Mouse (Mus musculus): ENCODE data around the gene Lingo4. TPM values are rescaled to one million over a fixed set of nuclear protein-coding genes. Genes with fewer than 3 reads are reported as not detected.

Lingo4 gene
- total RNA-seq (2014; fragmentation: Nextera tagmentation) (not detected in 2 replicates), total RNA-seq (2017) (0.05 and 0.06 TPM in 2 replicates), polyA plus RNA-seq (2012) (not detected in 2 replicates)

DNA sequence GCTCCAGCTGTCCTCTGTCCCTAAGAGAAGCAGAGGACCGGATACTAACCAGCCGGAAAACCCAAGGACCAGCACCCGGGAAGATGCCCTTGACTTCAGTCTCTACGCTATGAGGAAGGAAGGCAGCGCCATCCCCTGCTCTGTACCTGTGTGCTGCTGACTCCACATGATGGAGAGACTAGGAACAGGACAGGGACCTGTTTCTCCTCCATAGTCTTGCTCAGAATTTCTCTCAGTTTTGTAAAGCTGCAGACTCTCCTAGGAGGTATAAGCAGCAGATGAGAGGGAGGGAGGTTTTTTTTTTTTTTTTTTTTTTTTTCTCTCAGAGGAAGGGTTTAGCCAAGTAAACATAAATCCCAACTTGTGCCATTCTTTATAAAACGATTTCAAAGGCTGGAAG, at the start of gene Lingo4:
Lingo4 (plus strand) TSS at position 301 of the 400 bp plus-strand sequence.
- DNase-seq (ENCODE audit: low spot score), result no peak
- Histone ChIP-seq H3K27me3 (ENCODE audit: insufficient read depth, low read length) (peaks cover 27% of the 10 kb centered on the region), H3K9me3 (replicated peaks) (no peaks in the 10 kb centered on the region), H3K4me1 (ENCODE audit: insufficient read depth, low read depth, low read length) (no peaks in the 10 kb centered on the region), H3K36me3 (replicated peaks) (no peaks in the 10 kb centered on the region), H3K4me3 (ENCODE audit: low read depth, low read length) (no peak within 1 kb of the TSS)
- TF ChIP-seq CTCF (IDR thresholded peaks at IDR 0.05; ENCODE audit: low read depth, low read length), result no peak
- TF ChIP-seq GATA2 (IDR thresholded peaks at IDR 0.05; ENCODE audit: borderline replicate concordance, low read depth, low read length), result no peak
- TF ChIP-seq GATA1 (IDR thresholded peaks at IDR 0.05; ENCODE audit: borderline replicate concordance, low read length), result no peak
- no peak for TF ChIP-seq POLR2AphosphoS5 (IDR thresholded peaks at IDR 0.05; ENCODE audit: insufficient replicate concordance, low read depth, low read length)
- no peak for ATAC-seq (ENCODE audit: extremely low read depth, insufficient number of reproducible peaks, low FRiP score, poor library complexity, severe bottlenecking)

DNA sequence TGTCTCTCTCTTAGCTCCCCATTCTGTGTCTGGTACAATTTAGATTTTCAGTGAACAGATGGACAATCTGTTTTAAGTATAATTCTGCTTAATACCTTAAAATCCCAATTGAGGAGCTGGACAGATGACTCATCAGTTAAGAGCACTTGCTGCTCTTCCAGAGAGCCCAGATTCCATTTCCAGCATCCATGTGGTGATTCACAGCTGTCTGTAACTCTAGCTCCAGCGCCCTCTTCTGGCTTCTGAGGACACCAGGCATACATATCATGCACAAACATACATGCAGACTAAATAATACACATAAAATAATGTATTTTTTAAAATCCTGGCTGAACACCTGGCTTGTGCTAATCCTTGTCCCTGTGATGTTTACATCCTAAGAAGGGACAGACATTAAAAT, 37.5 kb upstream of the Lingo4 start:
- H3K27me3 ChIP-seq (ENCODE audit: insufficient read depth, low read length), result peaks cover 6% of the 10 kb centered on the region; the same call in 1 of the 2 replicates
- peaks cover 10% of the 10 kb centered on the region for H3K9me3 ChIP-seq (replicated peaks)
- DNase-seq (ENCODE audit: low spot score) (no peak), ATAC-seq (ENCODE audit: extremely low read depth, insufficient number of reproducible peaks, low FRiP score, poor library complexity, severe bottlenecking) (no peak)
- no peaks in the 10 kb centered on the region for H3K36me3 ChIP-seq (replicated peaks)
- TF ChIP-seq CTCF (IDR thresholded peaks at IDR 0.05; ENCODE audit: low read depth, low read length), result no peak
- TF ChIP-seq TAL1 (conservative IDR thresholded peaks at IDR 0.05; ENCODE audit: low read depth, low read length), result no peak
- TF ChIP-seq GATA2 (IDR thresholded peaks at IDR 0.05; ENCODE audit: borderline replicate concordance, low read depth, low read length), result no peak
- TF ChIP-seq GATA1 (IDR thresholded peaks at IDR 0.05; ENCODE audit: borderline replicate concordance, low read length), result no peak
- no peak for TF ChIP-seq POLR2AphosphoS5 (IDR thresholded peaks at IDR 0.05; ENCODE audit: insufficient replicate concordance, low read depth, low read length)
- no peaks in the 10 kb centered on the region; the same call in 1 of the 2 replicates for H3K4me1 ChIP-seq (ENCODE audit: insufficient read depth, low read depth, low read length)
- H3K4me3 ChIP-seq (ENCODE audit: low read depth, low read length), result no peak overlapping the region

DNA sequence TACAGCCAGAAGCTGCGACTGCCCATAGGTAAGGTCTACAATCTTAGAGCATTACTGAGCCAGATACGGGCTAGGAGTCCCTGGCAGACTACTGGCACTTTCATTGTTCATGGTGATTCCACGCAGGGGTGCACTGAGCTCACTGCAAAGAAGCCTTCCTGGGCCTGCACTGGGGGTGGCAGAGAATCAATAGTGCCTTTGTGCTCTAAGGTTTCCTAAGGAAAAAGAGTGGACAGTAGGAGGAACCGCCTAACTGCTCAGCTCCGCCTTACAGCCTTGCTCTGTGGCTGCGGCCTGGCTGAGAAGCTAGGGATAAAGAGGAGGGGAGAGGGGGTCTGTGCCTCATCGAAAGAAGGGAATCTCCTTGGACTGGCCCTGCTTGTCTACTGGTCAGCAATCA, 36.2 kb upstream of the Lingo4 start, which contains the start of gene C2cd4d:
C2cd4d (plus strand) TSS at position 301 of the 400 bp plus-strand sequence.
- H3K27me3 ChIP-seq (ENCODE audit: insufficient read depth, low read length), result peaks cover 6% of the 10 kb centered on the region; the same call in 1 of the 2 replicates
- ATAC-seq (ENCODE audit: extremely low read depth, insufficient number of reproducible peaks, low FRiP score, poor library complexity, severe bottlenecking) (no peak), DNase-seq (ENCODE audit: low spot score) (no peak)
- H3K4me3 ChIP-seq (ENCODE audit: low read depth, low read length), result no peak within 1 kb of the TSS
- TF ChIP-seq GATA2 (IDR thresholded peaks at IDR 0.05; ENCODE audit: borderline replicate concordance, low read depth, low read length) (no peak), CTCF (IDR thresholded peaks at IDR 0.05; ENCODE audit: low read depth, low read length) (no peak), TAL1 (conservative IDR thresholded peaks at IDR 0.05; ENCODE audit: low read depth, low read length) (no peak)
- H3K36me3 ChIP-seq (replicated peaks), result no peaks in the 10 kb centered on the region
- peaks cover 10% of the 10 kb centered on the region for H3K9me3 ChIP-seq (replicated peaks)
- H3K4me1 ChIP-seq (ENCODE audit: insufficient read depth, low read depth, low read length), result no peaks in the 10 kb centered on the region; the same call in 1 of the 2 replicates

DNA sequence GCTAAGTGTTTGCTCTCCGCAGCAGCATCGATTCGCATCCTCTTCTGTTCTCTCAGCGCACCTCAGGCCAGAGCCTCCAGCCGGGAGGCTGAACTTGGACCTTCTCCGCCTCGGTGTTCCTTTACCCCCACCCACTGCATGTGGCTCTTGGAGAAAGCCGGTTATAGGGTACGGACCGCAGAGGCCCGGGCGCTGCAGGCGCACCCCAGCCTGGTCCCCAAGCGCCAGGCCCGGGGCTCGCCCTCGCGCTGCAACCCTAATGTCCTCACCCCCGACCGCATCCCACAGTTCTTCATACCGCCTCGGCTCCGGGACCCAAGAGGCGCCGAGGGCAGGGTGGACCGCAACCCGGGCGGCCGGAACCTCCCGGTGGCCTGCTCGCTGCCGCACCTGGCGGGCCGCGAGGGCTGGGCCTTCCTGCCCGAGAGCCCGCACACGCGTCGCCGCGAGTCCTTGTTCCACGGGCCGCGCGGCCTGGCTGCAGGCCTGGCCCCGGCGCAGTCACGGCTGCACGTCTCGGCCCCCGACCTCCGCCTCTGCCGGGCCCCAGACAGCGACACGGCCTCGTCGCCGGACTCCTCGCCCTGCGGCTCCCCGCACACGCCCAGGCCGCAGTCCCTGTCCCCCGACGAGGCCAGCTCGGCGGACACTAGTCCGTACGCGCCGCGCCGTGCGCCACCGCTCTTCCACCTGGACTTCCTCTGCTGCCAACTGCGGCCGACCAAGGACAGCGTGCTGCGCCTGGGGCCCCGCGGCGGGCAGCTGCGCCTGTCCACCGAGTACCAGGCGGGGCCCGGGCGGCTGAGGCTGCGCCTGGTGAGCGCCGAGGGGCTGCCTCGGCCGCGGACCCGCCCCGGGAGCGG, 34.8 kb upstream of the Lingo4 start:
- Histone ChIP-seq H3K4me3 (ENCODE audit: low read depth, low read length) (0 out of 2 replicates have a peak overlapping the region, but pooled peaks have one; percentile 5), H3K27me3 (ENCODE audit: insufficient read depth, low read length) (peaks cover 6% of the 10 kb centered on the region; the same call in 1 of the 2 replicates)
- ATAC-seq (ENCODE audit: extremely low read depth, insufficient number of reproducible peaks, low FRiP score, poor library complexity, severe bottlenecking), result no peak

DNA sequence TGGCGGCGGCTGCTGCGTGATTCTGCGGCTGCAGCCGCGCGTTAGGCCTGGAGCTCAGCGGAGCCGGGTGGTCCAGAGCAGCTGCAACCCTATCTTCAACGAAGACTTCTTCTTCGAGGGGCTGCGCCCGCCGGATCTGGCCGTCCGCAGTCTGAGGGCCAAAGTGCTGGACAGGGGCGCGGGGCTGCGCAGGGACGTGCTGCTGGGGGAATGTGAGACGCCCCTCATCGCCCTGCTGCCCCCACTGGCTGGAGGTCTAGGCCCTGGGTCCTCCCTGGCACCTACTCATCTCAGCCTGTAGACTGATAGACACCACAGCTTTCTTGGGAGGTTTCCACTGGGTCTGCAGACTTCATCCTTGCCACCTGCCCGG, 34.2 kb upstream of the Lingo4 start:
- no peak for DNase-seq (ENCODE audit: low spot score)
- H3K27me3 ChIP-seq (ENCODE audit: insufficient read depth, low read length), result peaks cover 6% of the 10 kb centered on the region; the same call in 1 of the 2 replicates
- no peak for ATAC-seq (ENCODE audit: extremely low read depth, insufficient number of reproducible peaks, low FRiP score, poor library complexity, severe bottlenecking)
- H3K9me3 ChIP-seq (replicated peaks), result peaks cover 10% of the 10 kb centered on the region
- peaks cover 3% of the 10 kb centered on the region; the same call in 1 of the 2 replicates for H3K4me1 ChIP-seq (ENCODE audit: insufficient read depth, low read depth, low read length)
- H3K36me3 ChIP-seq (replicated peaks), result no peaks in the 10 kb centered on the region
- no peak overlapping the region for H3K4me3 ChIP-seq (ENCODE audit: low read depth, low read length)
- TF ChIP-seq TAL1 (conservative IDR thresholded peaks at IDR 0.05; ENCODE audit: low read depth, low read length), result no peak
- TF ChIP-seq CTCF (IDR thresholded peaks at IDR 0.05; ENCODE audit: low read depth, low read length), result no peak
- no peak for TF ChIP-seq POLR2AphosphoS5 (IDR thresholded peaks at IDR 0.05; ENCODE audit: insufficient replicate concordance, low read depth, low read length)
- TF ChIP-seq GATA1 (IDR thresholded peaks at IDR 0.05; ENCODE audit: borderline replicate concordance, low read length), result no peak
- TF ChIP-seq GATA2 (IDR thresholded peaks at IDR 0.05; ENCODE audit: borderline replicate concordance, low read depth, low read length), result no peak

More for the DNA sequence above, 34.8 kb upstream of the Lingo4 start:
- DNase-seq (ENCODE audit: low spot score), result no peak
- peaks cover 10% of the 10 kb centered on the region for H3K9me3 ChIP-seq (replicated peaks)
- peaks cover under 1% of the 10 kb centered on the region; the same call in 1 of the 2 replicates for H3K4me1 ChIP-seq (ENCODE audit: insufficient read depth, low read depth, low read length)
- H3K36me3 ChIP-seq (replicated peaks), result no peaks in the 10 kb centered on the region
- TF ChIP-seq GATA2 (IDR thresholded peaks at IDR 0.05; ENCODE audit: borderline replicate concordance, low read depth, low read length), result no peak
- no peak for TF ChIP-seq POLR2AphosphoS5 (IDR thresholded peaks at IDR 0.05; ENCODE audit: insufficient replicate concordance, low read depth, low read length)
- no peak for TF ChIP-seq GATA1 (IDR thresholded peaks at IDR 0.05; ENCODE audit: borderline replicate concordance, low read length)
- TF ChIP-seq TAL1 (conservative IDR thresholded peaks at IDR 0.05; ENCODE audit: low read depth, low read length), result no peak
- no peak for TF ChIP-seq CTCF (IDR thresholded peaks at IDR 0.05; ENCODE audit: low read depth, low read length)

DNA sequence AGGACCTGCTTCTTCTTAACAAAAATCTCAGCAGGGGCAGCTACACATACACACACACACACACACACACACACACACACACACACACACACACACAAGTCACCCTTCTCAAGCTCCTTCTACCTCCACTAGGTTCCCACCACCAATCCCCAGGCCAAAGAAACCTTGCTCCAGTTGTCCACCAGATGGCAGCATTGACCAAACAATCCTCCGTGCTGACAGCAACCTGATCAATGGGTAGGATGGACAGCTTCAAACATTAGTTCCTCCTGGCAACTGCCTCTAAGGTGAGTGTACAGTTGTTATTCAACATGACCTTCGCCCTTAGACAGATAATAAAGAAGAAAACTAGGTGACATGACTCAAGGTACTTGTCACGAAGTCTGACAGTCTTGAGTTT, 31.6 kb upstream of the Lingo4 start:
- Histone ChIP-seq H3K4me1 (ENCODE audit: insufficient read depth, low read depth, low read length) (peaks cover 3% of the 10 kb centered on the region; the same call in 1 of the 2 replicates), H3K27me3 (ENCODE audit: insufficient read depth, low read length) (peaks cover 13% of the 10 kb centered on the region), H3K4me3 (ENCODE audit: low read depth, low read length) (no peak overlapping the region), H3K36me3 (replicated peaks) (no peaks in the 10 kb centered on the region), H3K9me3 (replicated peaks) (peaks cover 10% of the 10 kb centered on the region)
- TF ChIP-seq POLR2AphosphoS5 (IDR thresholded peaks at IDR 0.05; ENCODE audit: insufficient replicate concordance, low read depth, low read length) (no peak), CTCF (IDR thresholded peaks at IDR 0.05; ENCODE audit: low read depth, low read length) (peak; percentile 81)
- DNase-seq (ENCODE audit: low spot score), result peak; percentile 86
- ATAC-seq (ENCODE audit: extremely low read depth, insufficient number of reproducible peaks, low FRiP score, poor library complexity, severe bottlenecking), result peak; percentile 70

Measured in G1E (cell line).